ENCODE assay signal across 8 mouse cellular contexts in genomic region chr2:122638029-122638428, GRCm38 (mm10). TPM values are rescaled to one million over a fixed set of nuclear protein-coding genes. Genes with fewer than 3 reads are reported as not detected.
DNase-seq lines count a peak whose midpoint lies in the region; ATAC-seq and TF ChIP-seq lines count a peak whose summit lies in the region.

No protein-coding gene starts in this region.

- peaks cover 22% of the 10 kb centered on the region for H3K27me3 ChIP-seq in heart, embryonic 12.5 days (replicated peaks)
- peaks cover 4% of the 10 kb centered on the region for H3K27me3 ChIP-seq in hindbrain, embryonic 12.5 days
- H3K27me3 ChIP-seq in megakaryocyte, embryonic 14.5 days (replicated peaks), result peaks cover 23% of the 10 kb centered on the region

- H3K4me3 ChIP-seq in heart, embryonic 12.5 days, result peak overlapping the region; percentile 43
- peak overlapping the region; percentile 43 for H3K4me3 ChIP-seq in bone marrow, adult 2 months (replicated peaks; ENCODE audit: control insufficient read depth, low read depth, low read length)
- peak overlapping the region; percentile 34 for H3K4me3 ChIP-seq in hindbrain, embryonic 12.5 days
- H3K4me3 ChIP-seq in megakaryocyte, embryonic 14.5 days (replicated peaks), result peak overlapping the region; percentile 87

- H3K4me1 ChIP-seq in heart, embryonic 12.5 days (replicated peaks), result 0 out of 2 replicates have a peak, but pooled peaks cover 3% of the 10 kb centered on the region
- H3K4me1 ChIP-seq in bone marrow, adult 2 months (ENCODE audit: control insufficient read depth, insufficient read depth, low read length), result no peaks in the 10 kb centered on the region
- no peaks in the 10 kb centered on the region for H3K4me1 ChIP-seq in hindbrain, embryonic 12.5 days
- peaks cover 5% of the 10 kb centered on the region for H3K4me1 ChIP-seq in megakaryocyte, embryonic 14.5 days

- 35% methylated on average over 12 of the region's 12 CpGs for WGBS in heart, embryonic 12.5 days
- WGBS in bone marrow, adult 2 months, result 31% methylated on average over 12 of the region's 12 CpGs
- 36% methylated on average over 12 of the region's 12 CpGs for WGBS in hindbrain, embryonic 12.5 days

- ATAC-seq in heart, embryonic 12.5 days (ENCODE audit: insufficient number of reproducible peaks, low FRiP score), result no peak
- no peak for ATAC-seq in hindbrain, embryonic 12.5 days (ENCODE audit: low FRiP score)

- H3K36me3 ChIP-seq in heart, embryonic 12.5 days, result peaks cover 13% of the 10 kb centered on the region
- H3K36me3 ChIP-seq in hindbrain, embryonic 12.5 days, result peaks cover 10% of the 10 kb centered on the region
- peaks cover 13% of the 10 kb centered on the region for H3K36me3 ChIP-seq in megakaryocyte, embryonic 14.5 days (replicated peaks; ENCODE audit: low read length)

- H3K4me2 ChIP-seq in heart, embryonic 12.5 days, result peak overlapping the region; percentile 72
- H3K4me2 ChIP-seq in hindbrain, embryonic 12.5 days (replicated peaks), result peak overlapping the region; percentile 61

- no peak overlapping the region for H3K27ac ChIP-seq in heart, embryonic 12.5 days (ENCODE audit: poor library complexity, severe bottlenecking)
- H3K27ac ChIP-seq in bone marrow, adult 2 months (ENCODE audit: control insufficient read depth, insufficient read depth, low read depth, low read length, poor library complexity), result 0 out of 2 replicates have a peak overlapping the region, but pooled peaks have one; percentile 5
- H3K27ac ChIP-seq in hindbrain, embryonic 12.5 days, result no peak overlapping the region

- intact Hi-C loops in heart, postnatal 14 days (cut with DNase I), result loop anchor here (10.0 kb wide), 2 partner anchors 117 to 253 kb away; no protein-coding TSS in a partner anchor

- H3K9ac ChIP-seq in heart, embryonic 12.5 days, result peak overlapping the region; percentile 49; the same call in 1 of the 2 replicates
- H3K9ac ChIP-seq in hindbrain, embryonic 12.5 days, result 0 out of 2 replicates have a peak overlapping the region, but pooled peaks have one; percentile 33

- no peaks in the 10 kb centered on the region for H3K9me3 ChIP-seq in heart, embryonic 12.5 days (replicated peaks)
- no peaks in the 10 kb centered on the region for H3K9me3 ChIP-seq in hindbrain, embryonic 12.5 days (replicated peaks)
- H3K9me3 ChIP-seq in megakaryocyte, embryonic 14.5 days, result no peaks in the 10 kb centered on the region

- DNase-seq in heart, postnatal 14 days, result no peak
- no peak for DNase-seq in MN1 (ENCODE audit: low spot score)
- no peak for DNase-seq in spleen, postnatal 36 days (ENCODE audit: low spot score in 2 of 2)
- no peak for DNase-seq in embryo, embryonic 11 days

- TF ChIP-seq POLR2A in bone marrow, adult 2 months (IDR thresholded peaks at IDR 0.05; ENCODE audit: borderline replicate concordance, control insufficient read depth, low read depth, low read length), result no peak

- TF ChIP-seq CTCF in bone marrow, adult 2 months (IDR thresholded peaks at IDR 0.05; ENCODE audit: control insufficient read depth, insufficient read depth, low read length), result no peak

RNA-seq across cellular contexts. Expression of gene AA467197, which starts 1.2 kb away (rescaled TPM):
- polyA plus RNA-seq in heart, embryonic 12.5 days (2016; fragmentation: Nextera tagmentation; extraction: Ambion mirVana), result not detected in 2 replicates
- total RNA-seq in heart, postnatal 14 days (2021), result under 1 TPM in 1 of 2 experiments, not detected in 1; 0.46 TPM
- 8.0 and 31.5 TPM in 2 replicates for polyA plus RNA-seq in bone marrow, adult 2 months (2011; ENCODE audit: insufficient read depth, insufficient read length, low replicate concordance, missing spikeins)
- 0.34 and 0.84 TPM in 2 replicates for polyA plus RNA-seq in hindbrain, embryonic 12.5 days (2016; fragmentation: Nextera tagmentation; extraction: Ambion mirVana)
- not detected in 2 replicates for polyA plus RNA-seq in megakaryocyte, embryonic 14.5 days (2012; ENCODE audit: insufficient read depth, low replicate concordance)

RNA-seq across cellular contexts. Expression of gene Gatm, which starts 26.9 kb away (rescaled TPM):
- polyA plus RNA-seq in heart, embryonic 12.5 days (2016; fragmentation: Nextera tagmentation; extraction: Ambion mirVana), result 29.9 and 34.8 TPM in 2 replicates
- 1 to 10 TPM; 5.3 to 6.3 TPM for total RNA-seq in heart, postnatal 14 days (2021)
- polyA plus RNA-seq in bone marrow, adult 2 months (2011; ENCODE audit: insufficient read depth, insufficient read length, low replicate concordance, missing spikeins), result 16.6 and 19.8 TPM in 2 replicates
- polyA plus RNA-seq in hindbrain, embryonic 12.5 days (2016; fragmentation: Nextera tagmentation; extraction: Ambion mirVana), result 18.1 and 21.4 TPM in 2 replicates
- 1.6 and 5.0 TPM in 2 replicates for polyA plus RNA-seq in megakaryocyte, embryonic 14.5 days (2012; ENCODE audit: insufficient read depth, low replicate concordance)

Comparison
In these comparisons a context has a peak if more than half of its experiments do, and no peak if none do; other contexts are left out.
1. H3K4me3 ChIP-seq: peak in every context shown above with its lines; median percentile 87 in megakaryocyte, embryonic 14.5 days; 43 in heart, embryonic 12.5 days; 43 in bone marrow, adult 2 months; 34 in hindbrain, embryonic 12.5 days.